Mouse (Mus musculus) hindbrain, embryonic 15.5 days (tissue): Measurements from ENCODE around the gene Nemf. TPM values are rescaled to one million over a fixed set of nuclear protein-coding genes. Genes with fewer than 3 reads are reported as not detected.
"Not testable (repeated sequence)": the region's sequence is repeated elsewhere in the genome, so short reads cannot be mapped to it uniquely, and the experiment has no call there.

Source experiments
- ATAC-seq: fragments of 200-750 bp; cut with Nextera tagmentation; 2 replicates; pipeline ENCODE4 v1.8.0; 2017; ENCODE audit warnings: low read depth, moderate number of reproducible peaks, moderate TSS enrichment; ENCODE audit not compliant: low FRiP score
- H3K27ac ChIP-seq: fragments of 300-500 bp; sonication (generic); replicated peaks from 2 replicates; pipeline ENCODE4 v1.5.1; 2015; ENCODE audit warnings: mild to moderate bottlenecking, inconsistent platforms
- H3K27me3 ChIP-seq: fragments of 300-500 bp; sonication (generic); 2 replicates; pipeline ENCODE4 v1.6.1; 2015; ENCODE audit warnings: control low read depth, inconsistent platforms
- H3K36me3 ChIP-seq: fragments of 300-500 bp; sonication (generic); 2 replicates; pipeline ENCODE4 v1.6.1; 2015; ENCODE audit warnings: control low read depth, inconsistent platforms
- H3K4me1 ChIP-seq: fragments of 300-500 bp; sonication (generic); replicated peaks from 2 replicates; pipeline ENCODE4 v1.6.1; 2015; ENCODE audit warnings: control low read depth, inconsistent platforms
- H3K4me2 ChIP-seq: fragments of 300-500 bp; sonication (generic); 2 replicates; pipeline ENCODE4 v1.6.1; 2015; ENCODE audit warnings: moderate library complexity, mild to moderate bottlenecking, inconsistent platforms
- H3K4me3 ChIP-seq: fragments of 300-500 bp; sonication (generic); 2 replicates; pipeline ENCODE4 v1.5.1; 2015; ENCODE audit warnings: mild to moderate bottlenecking, inconsistent platforms
- H3K9ac ChIP-seq: fragments of 300-500 bp; sonication (generic); 2 replicates; pipeline ENCODE4 v1.6.1; 2015; ENCODE audit warnings: inconsistent platforms
- H3K9me3 ChIP-seq: fragments of 300-500 bp; sonication (generic); 2 replicates; pipeline ENCODE4 v1.6.1; 2016; ENCODE audit warnings: control low read depth, inconsistent platforms
- WGBS: fragments of 180-500 bp; shearing (Covaris S2); methylation state at CpG from one replicate; pipeline ENCODE4 v1.1.7; 2015; 5-methylcytosine and 5-hydroxymethylcytosine counted together
- polyA plus RNA-seq: library from polyadenylated mRNA; unstranded; fragments of >200 nt; fragmentation: Nextera tagmentation; extraction: Ambion mirVana; gene quantifications from 2 replicates; pipeline ENCODE4 v1.2.1, GENCODE M21; 2015

The Nemf gene
- polyA plus RNA-seq, 1 experiment from 2014 or later, result 84.0 TPM

GRCm38 (mm10) chr12:69371421-69371853 lies 14.5 kb upstream of the Nemf start:
- peak; percentile 90 for ATAC-seq
- H3K9ac ChIP-seq, result peak overlapping the region; percentile 58
- WGBS, result under 1% methylated on average over 23 of the region's 24 CpGs
- peak overlapping the region; percentile 95 for H3K4me3 ChIP-seq
- peaks cover 33% of the 10 kb centered on the region for H3K4me1 ChIP-seq
- peak overlapping the region; percentile 92 for H3K27ac ChIP-seq
- H3K9me3 ChIP-seq, result no peaks in the 10 kb centered on the region
- H3K4me2 ChIP-seq, result peak overlapping the region; percentile 98
- 0 out of 2 replicates have a peak, but pooled peaks cover 2% of the 10 kb centered on the region for H3K27me3 ChIP-seq
- H3K36me3 ChIP-seq, result no peaks in the 10 kb centered on the region

- WGBS, result 14% methylated on average over 7 of the region's 7 CpGs
- peak overlapping the region; percentile 58 for H3K9ac ChIP-seq
Observed at GRCm38 (mm10) chr12:69370936-69371335, 14.0 kb upstream of the Nemf start.

GRCm38 (mm10) chr12:69367557-69367956 lies 10.6 kb upstream of the Nemf start:
- H3K36me3 ChIP-seq, result no peaks in the 10 kb centered on the region
- WGBS, result 71% methylated on average over 2 of the region's 2 CpGs
- no peak for ATAC-seq
- peaks cover 17% of the 10 kb centered on the region for H3K4me1 ChIP-seq
- 0 out of 2 replicates have a peak, but pooled peaks cover 2% of the 10 kb centered on the region for H3K27me3 ChIP-seq
- H3K4me2 ChIP-seq, result no peak overlapping the region
- no peaks in the 10 kb centered on the region for H3K9me3 ChIP-seq
- H3K4me3 ChIP-seq, result no peak overlapping the region
- no peak overlapping the region for H3K27ac ChIP-seq
- no peak overlapping the region for H3K9ac ChIP-seq

More at GRCm38 (mm10) chr12:69370936-69371335, 14.0 kb upstream of the Nemf start:
- H3K27me3 ChIP-seq, result 0 out of 2 replicates have a peak, but pooled peaks cover 2% of the 10 kb centered on the region
- H3K36me3 ChIP-seq, result no peaks in the 10 kb centered on the region
- peak overlapping the region; percentile 92 for H3K27ac ChIP-seq
- H3K4me3 ChIP-seq, result peak overlapping the region; percentile 95
- ATAC-seq, result no peak
- no peaks in the 10 kb centered on the region for H3K9me3 ChIP-seq
- peak overlapping the region; percentile 98 for H3K4me2 ChIP-seq
- H3K4me1 ChIP-seq, result peaks cover 30% of the 10 kb centered on the region

GRCm38 (mm10) chr12:69366424-69366823 lies 9.5 kb upstream of the Nemf start:
- H3K4me2 ChIP-seq, result no peak overlapping the region
- no peaks in the 10 kb centered on the region for H3K9me3 ChIP-seq
- no peak overlapping the region for H3K4me3 ChIP-seq
- ATAC-seq, result no peak
- H3K36me3 ChIP-seq, result no peaks in the 10 kb centered on the region
- peaks cover 25% of the 10 kb centered on the region for H3K4me1 ChIP-seq
- H3K27me3 ChIP-seq, result 0 out of 2 replicates have a peak, but pooled peaks cover 2% of the 10 kb centered on the region
- no peak overlapping the region for H3K9ac ChIP-seq
- H3K27ac ChIP-seq, result no peak overlapping the region

GRCm38 (mm10) chr12:69365757-69366156 lies 8.8 kb upstream of the Nemf start:
- WGBS, result 84% methylated on average over 7 of the region's 7 CpGs

GRCm38 (mm10) chr12:69363899-69364762 lies 7.2 kb upstream of the Nemf start:
- H3K4me2 ChIP-seq, result peak overlapping the region; percentile 89
- peaks cover 18% of the 10 kb centered on the region for H3K4me1 ChIP-seq
- no peak for ATAC-seq
- H3K9me3 ChIP-seq, result no peaks in the 10 kb centered on the region
- peak overlapping the region; percentile 46 for H3K9ac ChIP-seq
- H3K36me3 ChIP-seq, result no peaks in the 10 kb centered on the region
- WGBS, result 4% methylated on average over 32 of the region's 32 CpGs
- H3K4me3 ChIP-seq, result peak overlapping the region; percentile 47
- H3K27ac ChIP-seq, result peak overlapping the region; percentile 25; the same call in 1 of the 2 replicates
- 0 out of 2 replicates have a peak, but pooled peaks cover 2% of the 10 kb centered on the region for H3K27me3 ChIP-seq

More at GRCm38 (mm10) chr12:69365757-69366156, 8.8 kb upstream of the Nemf start:
- Histone ChIP-seq H3K36me3 (no peaks in the 10 kb centered on the region), H3K27me3 (0 out of 2 replicates have a peak, but pooled peaks cover 2% of the 10 kb centered on the region), H3K4me3 (no peak overlapping the region), H3K9me3 (no peaks in the 10 kb centered on the region), H3K4me1 (peaks cover 19% of the 10 kb centered on the region), H3K9ac (no peak overlapping the region), H3K4me2 (no peak overlapping the region), H3K27ac (no peak overlapping the region)
- no peak for ATAC-seq

GRCm38 (mm10) chr12:69363110-69363509 lies 6.1 kb upstream of the Nemf start:
- not testable (repeated sequence) for H3K4me3 ChIP-seq, ATAC-seq, H3K27me3 ChIP-seq, H3K27ac ChIP-seq, H3K9me3 ChIP-seq, H3K9ac ChIP-seq, H3K4me2 ChIP-seq, H3K36me3 ChIP-seq
- WGBS, result 97% methylated on average over 7 of the region's 7 CpGs
- H3K4me1 ChIP-seq, result peaks cover 18% of the 10 kb centered on the region

GRCm38 (mm10) chr12:69362388-69362787 lies 5.4 kb upstream of the Nemf start:
- peak overlapping the region; percentile 88; the same call in 1 of the 2 replicates for H3K27ac ChIP-seq
- H3K4me3 ChIP-seq, result peak overlapping the region; percentile 65
- 43% methylated on average over 4 of the region's 4 CpGs for WGBS
- H3K27me3 ChIP-seq, result no peaks in the 10 kb centered on the region
- peak overlapping the region; percentile 62 for H3K4me2 ChIP-seq
- H3K9me3 ChIP-seq, result no peaks in the 10 kb centered on the region
- H3K9ac ChIP-seq, result no peak overlapping the region
- H3K36me3 ChIP-seq, result no peaks in the 10 kb centered on the region
- peaks cover 21% of the 10 kb centered on the region for H3K4me1 ChIP-seq
- ATAC-seq, result no peak

- no peak for ATAC-seq
- H3K36me3 ChIP-seq, result no peaks in the 10 kb centered on the region
- 4% methylated on average over 10 of the region's 10 CpGs for WGBS
- H3K4me2 ChIP-seq, result peak overlapping the region; percentile 62
- peak overlapping the region; percentile 63 for H3K9ac ChIP-seq
- H3K27me3 ChIP-seq, result no peaks in the 10 kb centered on the region
- peak overlapping the region; percentile 88 for H3K27ac ChIP-seq
- H3K9me3 ChIP-seq, result no peaks in the 10 kb centered on the region
- peaks cover 23% of the 10 kb centered on the region for H3K4me1 ChIP-seq
- H3K4me3 ChIP-seq, result peak overlapping the region; percentile 65
Observed at GRCm38 (mm10) chr12:69361919-69362318, 5.0 kb upstream of the Nemf start.

- H3K4me3 ChIP-seq, result peak overlapping the region; percentile 65
- peaks cover 26% of the 10 kb centered on the region for H3K4me1 ChIP-seq
- peak overlapping the region; percentile 88 for H3K27ac ChIP-seq
- peak overlapping the region; percentile 62 for H3K4me2 ChIP-seq
- peak; percentile 98 for ATAC-seq
- H3K9me3 ChIP-seq, H3K27me3 ChIP-seq, H3K36me3 ChIP-seq: not testable (repeated sequence)
- peak overlapping the region; percentile 63 for H3K9ac ChIP-seq
- under 1% methylated on average over 42 of the region's 50 CpGs for WGBS
Observed at GRCm38 (mm10) chr12:69360997-69361899, 4.3 kb upstream of the Nemf start.

- Histone ChIP-seq H3K4me1 (peaks cover 30% of the 10 kb centered on the region), H3K9ac (no peak overlapping the region), H3K36me3 (no peaks in the 10 kb centered on the region), H3K27me3 (no peaks in the 10 kb centered on the region), H3K27ac (no peak overlapping the region), H3K4me3 (no peak overlapping the region), H3K4me2 (no peak overlapping the region), H3K9me3 (no peaks in the 10 kb centered on the region)
- no peak for ATAC-seq
- 15% methylated on average over 5 of the region's 5 CpGs for WGBS
Observed at GRCm38 (mm10) chr12:69360655-69360996, 3.7 kb upstream of the Nemf start.
